8 mouse cellular contexts compared by ENCODE assay signal in genomic region chr9:21204528-21205272, GRCm38 (mm10). TPM values are rescaled to one million over a fixed set of nuclear protein-coding genes. Genes with fewer than 3 reads are reported as not detected.
DNase-seq lines count a peak whose midpoint lies in the region; ATAC-seq and TF ChIP-seq lines count a peak whose summit lies in the region.

No protein-coding gene starts in this region.

- in situ Hi-C loops in ES-E14 (cut with MboI; ENCODE audit: low sequenced_read_pairs in 2 of 2, unreplicated experiment in 2 of 2), result no loop called here

- no peak for TF ChIP-seq CTCF in cerebellum, adult 2 months (IDR thresholded peaks at IDR 0.05; ENCODE audit: borderline replicate concordance, insufficient read depth, low read depth, low read length)

- peak overlapping the region; percentile 5; the same call in 1 of the 2 replicates for H3K9ac ChIP-seq in ES-E14 (ENCODE audit: insufficient read depth, low read depth, low read length, poor library complexity, severe bottlenecking)
- H3K9ac ChIP-seq in midbrain, embryonic 16.5 days (ENCODE audit: low read depth, low read length), result no peak overlapping the region

- ATAC-seq in midbrain, embryonic 16.5 days, result peak; percentile 59

- 3% methylated on average over 23 of the region's 23 CpGs for WGBS in hindbrain, embryonic 10.5 days
- 3% methylated on average over 23 of the region's 23 CpGs for WGBS in midbrain, embryonic 16.5 days
- 24% methylated on average over 23 of the region's 23 CpGs for WGBS in cerebellum, adult 2 months

- H3K4me2 ChIP-seq in midbrain, embryonic 16.5 days (ENCODE audit: low read length), result peak overlapping the region; percentile 32

- peak overlapping the region; percentile 62 to 82 for H3K4me3 ChIP-seq in ES-E14 (ENCODE audit: insufficient read depth in 1 of 2, low read depth in 1 of 2, low read length in 2 of 2, poor library complexity in 1 of 2, severe bottlenecking in 1 of 2)
- H3K4me3 ChIP-seq in hindbrain, embryonic 10.5 days, result peak overlapping the region; percentile 53
- H3K4me3 ChIP-seq in midbrain, embryonic 16.5 days (ENCODE audit: low read depth, low read length), result peak overlapping the region; percentile 12
- no peak overlapping the region for H3K4me3 ChIP-seq in cerebellum, adult 2 months (replicated peaks; ENCODE audit: insufficient read depth, low read depth, low read length)

- 0 out of 2 replicates have a peak, but pooled peaks cover 4% of the 10 kb centered on the region for H3K27me3 ChIP-seq in hindbrain, embryonic 10.5 days (ENCODE audit: insufficient read depth, poor library complexity, severe bottlenecking)
- no peaks in the 10 kb centered on the region for H3K27me3 ChIP-seq in midbrain, embryonic 16.5 days (ENCODE audit: control insufficient read depth, insufficient read depth, low read depth, low read length)
- H3K27me3 ChIP-seq in cerebellum, adult 2 months (ENCODE audit: control insufficient read depth, insufficient read depth, low read length), result no peaks in the 10 kb centered on the region

- DNase-seq in adrenal gland, postnatal 14 days, result peak; percentile 52
- DNase-seq in adrenal gland, adult 2 months, result no peak
- peak; percentile 75 for DNase-seq in ES-E14 (ENCODE audit: low read depth, low spot score)
- peak; percentile 56 for DNase-seq in hindbrain, embryonic 10.5 days (ENCODE audit: low spot score)
- DNase-seq in layer of hippocampus, adult 8-10 months (ENCODE audit: low spot score in 2 of 2), result peak; percentile 48 to 63
- DNase-seq in thymus, postnatal 25 days, result no peak
- no peak for DNase-seq in cerebellum, adult 2 months

- H3K4me1 ChIP-seq in ES-E14 (ENCODE audit: control insufficient read depth in 2 of 2, insufficient read depth in 2 of 2, low read length in 2 of 2, poor library complexity in 1 of 2), result peaks cover 4 to 12% of the 10 kb centered on the region in 2 experiments; a peak in 1 of 4 replicates
- H3K4me1 ChIP-seq in hindbrain, embryonic 10.5 days (replicated peaks), result peaks cover 15% of the 10 kb centered on the region
- no peaks in the 10 kb centered on the region for H3K4me1 ChIP-seq in midbrain, embryonic 16.5 days (ENCODE audit: control insufficient read depth, insufficient read depth, low read length)
- H3K4me1 ChIP-seq in cerebellum, adult 2 months (ENCODE audit: control insufficient read depth, insufficient read depth, low read length), result peaks cover 2% of the 10 kb centered on the region; the same call in 1 of the 2 replicates

- H3K36me3 ChIP-seq in ES-E14 (ENCODE audit: control insufficient read depth, insufficient read depth, low read length, poor library complexity, severe bottlenecking), result peaks cover 7% of the 10 kb centered on the region; the same call in 1 of the 2 replicates
- H3K36me3 ChIP-seq in hindbrain, embryonic 10.5 days, result no peaks in the 10 kb centered on the region
- peaks cover 39% of the 10 kb centered on the region for H3K36me3 ChIP-seq in midbrain, embryonic 16.5 days (ENCODE audit: control insufficient read depth, insufficient read depth, low read length)

- H3K27ac ChIP-seq in ES-E14 (ENCODE audit: insufficient read depth, low read depth, low read length, poor library complexity, severe bottlenecking), result peak overlapping the region; percentile 25; the same call in 1 of the 2 replicates
- H3K27ac ChIP-seq in hindbrain, embryonic 10.5 days, result no peak overlapping the region; the same call in 1 of the 2 replicates
- no peak overlapping the region for H3K27ac ChIP-seq in midbrain, embryonic 16.5 days (ENCODE audit: low read length)
- no peak overlapping the region for H3K27ac ChIP-seq in cerebellum, adult 2 months (ENCODE audit: insufficient read depth, low read length)

- no peak for TF ChIP-seq POLR2A in cerebellum, adult 2 months (IDR thresholded peaks at IDR 0.05; ENCODE audit: borderline replicate concordance, insufficient read depth, low read length)

- no peaks in the 10 kb centered on the region for H3K9me3 ChIP-seq in ES-E14 (ENCODE audit: control insufficient read depth, insufficient read depth, low read depth, low read length)
- no peaks in the 10 kb centered on the region for H3K9me3 ChIP-seq in hindbrain, embryonic 10.5 days
- H3K9me3 ChIP-seq in midbrain, embryonic 16.5 days (replicated peaks; ENCODE audit: control insufficient read depth, low read length, poor library complexity, severe bottlenecking), result no peaks in the 10 kb centered on the region

TF ChIP-seq in ES-E14, 5 proteins besides CTCF, POLR2A, EP300 and RAD21:
- TF ChIP-seq MAFK (IDR thresholded peaks at IDR 0.05; ENCODE audit: insufficient read depth, low read depth, low read length) (no peak), CHD2 (IDR thresholded peaks at IDR 0.05; ENCODE audit: low read depth, low read length) (no peak), HCFC1 (IDR thresholded peaks at IDR 0.05; ENCODE audit: borderline replicate concordance, insufficient read depth, low read length) (no peak), ZC3H11A (IDR thresholded peaks at IDR 0.05; ENCODE audit: borderline replicate concordance, low read depth, low read length) (no peak), ZNF384 (IDR thresholded peaks at IDR 0.05; ENCODE audit: low read depth, low read length) (no peak)

RNA-seq across cellular contexts. Expression of gene Keap1, which starts 34.5 kb away (rescaled TPM):
- total RNA-seq in adrenal gland, postnatal 14 days (2021), result 42.0 and 42.4 TPM in 2 replicates
- 10 to 100 TPM; 36.6 to 56.5 TPM for total RNA-seq in adrenal gland, adult 2 months (2021)
- 132 and 142 TPM in 2 replicates for polyA plus RNA-seq in adrenal gland, adult 2 months (2012; rRNA removed)
- 23.3 and 27.4 TPM in 2 replicates for total RNA-seq in ES-E14 (2012; rRNA removed)
- polyA plus RNA-seq in hindbrain, embryonic 10.5 days (2016; fragmentation: Nextera tagmentation; extraction: Ambion mirVana), result 46.5 and 50.0 TPM in 2 replicates
- total RNA-seq in layer of hippocampus, adult 8-10 months (2022), result 10 to 100 TPM; 52.8 to 60.0 (median 56.6) TPM
- 68.0 and 69.9 TPM in 2 replicates for polyA plus RNA-seq in midbrain, embryonic 16.5 days (2015; fragmentation: Nextera tagmentation; extraction: Ambion mirVana)
- 60.5 and 63.1 TPM in 2 replicates for polyA plus RNA-seq in cerebellum, adult 2 months (2012; rRNA removed)

RNA-seq across cellular contexts. Expression of gene Pde4a, which starts 39.2 kb away (rescaled TPM):
- total RNA-seq in adrenal gland, postnatal 14 days (2021), result 22.4 and 22.9 TPM in 2 replicates
- total RNA-seq in adrenal gland, adult 2 months (2021), result 10 to 100 TPM in 1 of 2 experiments, 1 to 10 TPM in 1; 8.8 to 17.7 TPM
- 13.2 and 15.6 TPM in 2 replicates for polyA plus RNA-seq in adrenal gland, adult 2 months (2012; rRNA removed)
- 3.2 and 4.9 TPM in 2 replicates for total RNA-seq in ES-E14 (2012; rRNA removed)
- 3.7 and 6.5 TPM in 2 replicates for polyA plus RNA-seq in hindbrain, embryonic 10.5 days (2016; fragmentation: Nextera tagmentation; extraction: Ambion mirVana)
- total RNA-seq in layer of hippocampus, adult 8-10 months (2022), result 10 to 100 TPM; 86.6 to 99.1 (median 93.6) TPM
- polyA plus RNA-seq in midbrain, embryonic 16.5 days (2015; fragmentation: Nextera tagmentation; extraction: Ambion mirVana), result 44.2 and 49.3 TPM in 2 replicates
- 51.2 and 57.4 TPM in 2 replicates for polyA plus RNA-seq in cerebellum, adult 2 months (2012; rRNA removed)

RNA-seq across cellular contexts. Expression of gene S1pr5, which starts 43.5 kb away (rescaled TPM):
- total RNA-seq in adrenal gland, postnatal 14 days (2021), result 1.8 and 2.3 TPM in 2 replicates
- total RNA-seq in adrenal gland, adult 2 months (2021), result 1 to 10 TPM in 1 of 2 experiments, under 1 TPM in 1; 0.66 to 1.9 TPM
- polyA plus RNA-seq in adrenal gland, adult 2 months (2012; rRNA removed), result 1.2 and 1.4 TPM in 2 replicates
- total RNA-seq in ES-E14 (2012; rRNA removed), result 0.27 and 0.53 TPM in 2 replicates
- 0.20 and 0.35 TPM in 2 replicates for polyA plus RNA-seq in hindbrain, embryonic 10.5 days (2016; fragmentation: Nextera tagmentation; extraction: Ambion mirVana)
- 10 to 100 TPM; 11.3 to 19.1 (median 14.6) TPM for total RNA-seq in layer of hippocampus, adult 8-10 months (2022)
- 3.7 and 4.3 TPM in 2 replicates for polyA plus RNA-seq in midbrain, embryonic 16.5 days (2015; fragmentation: Nextera tagmentation; extraction: Ambion mirVana)
- polyA plus RNA-seq in cerebellum, adult 2 months (2012; rRNA removed), result 40.8 and 44.6 TPM in 2 replicates

RNA-seq across cellular contexts. Expression of gene Cdc37, which starts 54.9 kb away (rescaled TPM):
- 171 and 185 TPM in 2 replicates for total RNA-seq in adrenal gland, postnatal 14 days (2021)
- total RNA-seq in adrenal gland, adult 2 months (2021), result 100 to 1,000 TPM; 179 to 202 TPM
- polyA plus RNA-seq in adrenal gland, adult 2 months (2012; rRNA removed), result 58.3 and 59.0 TPM in 2 replicates
- total RNA-seq in ES-E14 (2012; rRNA removed), result 118 and 165 TPM in 2 replicates
- polyA plus RNA-seq in hindbrain, embryonic 10.5 days (2016; fragmentation: Nextera tagmentation; extraction: Ambion mirVana), result 333 and 374 TPM in 2 replicates
- total RNA-seq in layer of hippocampus, adult 8-10 months (2022), result 100 to 1,000 TPM; 116 to 151 (median 131) TPM
- 199 and 227 TPM in 2 replicates for polyA plus RNA-seq in midbrain, embryonic 16.5 days (2015; fragmentation: Nextera tagmentation; extraction: Ambion mirVana)
- 189 and 202 TPM in 2 replicates for polyA plus RNA-seq in cerebellum, adult 2 months (2012; rRNA removed)

Comparison
In these comparisons a context has a peak if more than half of its experiments do, and no peak if none do; other contexts are left out.
1. DNase-seq: peak in adrenal gland, postnatal 14 days (single experiment), ES-E14 (single experiment), hindbrain, embryonic 10.5 days (single experiment) and layer of hippocampus, adult 8-10 months (2 of 2); none in adrenal gland, adult 2 months (single experiment), thymus, postnatal 25 days (single experiment) and cerebellum, adult 2 months (0 of 2).